ENCODE assay signal across 17 mouse cellular contexts in genomic region chr2:91025081-91025516, GRCm38 (mm10). TPM values are rescaled to one million over a fixed set of nuclear protein-coding genes. Genes with fewer than 3 reads are reported as not detected.
A peak's percentile ranks its signal among the peaks of the same experiment; 100 is the strongest.
DNase-seq lines count a peak whose midpoint lies in the region; ATAC-seq and TF ChIP-seq lines count a peak whose summit lies in the region.
"Had no signal": no experiment of that assay in that cellular context is flagged by ENCODE, and none has a peak within 500 bp of the region (broad histone marks: within the 10 kb centered on the region; RNA-seq: fewer than 3 reads in every experiment).

No protein-coding gene starts in this region.

- H3K4me1 ChIP-seq in liver, postnatal 0 days (ENCODE audit: insufficient read depth), result peaks cover 20% of the 10 kb centered on the region
- H3K4me1 ChIP-seq: hindbrain, embryonic 12.5 days had no signal

- WGBS in liver, postnatal 0 days (ENCODE audit: insufficient replicate concordance), result 96% methylated on average over 1 of the region's 1 CpGs

- peak overlapping the region; percentile 41 for H3K4me3 ChIP-seq in liver, postnatal 0 days (ENCODE audit: low read depth, low read length)
- H3K4me3 ChIP-seq: hindbrain, embryonic 12.5 days had no signal

- ATAC-seq in liver, postnatal 0 days, result no peak
- ATAC-seq: forebrain, embryonic 14.5 days; inflammation-experienced regulatory T-cells, adult 6 months had no signal

- intact Hi-C loops in gastrocnemius, postnatal 14 days (cut with DNase I; ENCODE audit: low total_unique reads), result no loop called here

- no peak for TF ChIP-seq EP300 in liver, postnatal 0 days (IDR thresholded peaks at IDR 0.05; ENCODE audit: low read depth)

- H3K4me2 ChIP-seq in liver, postnatal 0 days (ENCODE audit: low read depth, low read length), result peak overlapping the region; percentile 63
- H3K4me2 ChIP-seq: hindbrain, embryonic 12.5 days had no signal

- peak overlapping the region; percentile 34; the same call in 1 of the 2 replicates for H3K9ac ChIP-seq in liver, postnatal 0 days (replicated peaks)
- H3K9ac ChIP-seq: hindbrain, embryonic 12.5 days had no signal

- peak; percentile 31 for DNase-seq in layer of hippocampus, adult 11-12 months (ENCODE audit: low spot score)
- no peak for DNase-seq in layer of hippocampus, postnatal 25 days (ENCODE audit: extremely low spot score in 1 of 2, low spot score in 1 of 2)
- DNase-seq in brain, adult 2 months (ENCODE audit: low read depth, low spot score), result peak; percentile 78
- DNase-seq in layer of hippocampus, adult 9-11 months, result peak; percentile 60
- no peak for DNase-seq in liver, postnatal 0 days
- DNase-seq in Muller cell, postnatal 12 days (ENCODE audit: inconsistent ontology term), result no peak
- no peak for DNase-seq in gastrocnemius, postnatal 14 days
- DNase-seq: cerebellum, adult 9-10 months; gastrocnemius, postnatal 25 days; kidney, adult 8-10 months; kidney, postnatal 36 days; thymus, postnatal 4 days had no signal

- H3K27ac ChIP-seq in liver, postnatal 0 days (ENCODE audit: low read depth), result no peak overlapping the region
- H3K27ac ChIP-seq: hindbrain, embryonic 12.5 days had no signal

- TF ChIP-seq CTCF in liver, postnatal 0 days (IDR thresholded peaks at IDR 0.05; ENCODE audit: low read depth), result no peak

- H3K36me3 ChIP-seq in liver, postnatal 0 days (replicated peaks; ENCODE audit: insufficient read depth, low read length), result peaks cover 6% of the 10 kb centered on the region; the same call in 1 of the 2 replicates

- no peaks in the 10 kb centered on the region for H3K9me3 ChIP-seq in liver, postnatal 0 days (ENCODE audit: low read length)
- H3K9me3 ChIP-seq: hindbrain, embryonic 12.5 days had no signal

- no peaks in the 10 kb centered on the region for H3K27me3 ChIP-seq in liver, postnatal 0 days (ENCODE audit: insufficient read depth, low read length)
- H3K27me3 ChIP-seq: hindbrain, embryonic 12.5 days had no signal

RNA-seq across cellular contexts. Expression of gene Rapsn, which starts 10.3 kb away (rescaled TPM):
- total RNA-seq in layer of hippocampus, postnatal 25 days (2021), result under 1 TPM in 1 of 2 experiments, not detected in 1; 0.59 TPM
- polyA plus RNA-seq in liver, postnatal 0 days (2015; fragmentation: Nextera tagmentation; extraction: Ambion mirVana), result 1.6 and 1.8 TPM in 2 replicates
- 10 to 100 TPM; 22.4 to 23.0 TPM for total RNA-seq in gastrocnemius, postnatal 14 days (2021)
- total RNA-seq: liver, adult 2 months; megakaryocyte-erythroid progenitor cell, adult 5-6 weeks had no signal

RNA-seq across cellular contexts. Expression of gene Psmc3, which starts 28.7 kb away (rescaled TPM):
- 100 to 1,000 TPM; 232 to 234 TPM for total RNA-seq in layer of hippocampus, postnatal 25 days (2021)
- 109 and 112 TPM in 2 replicates for polyA plus RNA-seq in liver, postnatal 0 days (2015; fragmentation: Nextera tagmentation; extraction: Ambion mirVana)
- total RNA-seq in gastrocnemius, postnatal 14 days (2021), result 100 to 1,000 TPM; 279 to 288 TPM

RNA-seq across cellular contexts. Expression of gene Slc39a13, which starts 45.1 kb away (rescaled TPM):
- 10 to 100 TPM; 23.3 to 31.2 TPM for total RNA-seq in layer of hippocampus, postnatal 25 days (2021)
- 7.2 TPM in 2 replicates for polyA plus RNA-seq in liver, postnatal 0 days (2015; fragmentation: Nextera tagmentation; extraction: Ambion mirVana)
- 10 to 100 TPM; 21.7 to 25.9 TPM for total RNA-seq in gastrocnemius, postnatal 14 days (2021)

RNA-seq across cellular contexts. Expression of gene Spi1, which starts 57.1 kb away (rescaled TPM):
- total RNA-seq in layer of hippocampus, postnatal 25 days (2021), result 1 to 10 TPM; 3.6 to 3.8 TPM
- 31.7 and 35.5 TPM in 2 replicates for polyA plus RNA-seq in liver, postnatal 0 days (2015; fragmentation: Nextera tagmentation; extraction: Ambion mirVana)
- total RNA-seq in gastrocnemius, postnatal 14 days (2021), result 1 to 10 TPM; 1.5 to 2.1 TPM

Comparison
In these comparisons a context has a peak if more than half of its experiments do, and no peak if none do; other contexts are left out.
1. DNase-seq: peak in layer of hippocampus, adult 11-12 months (single experiment), brain, adult 2 months (single experiment) and layer of hippocampus, adult 9-11 months (single experiment); none in layer of hippocampus, postnatal 25 days (0 of 2), liver, postnatal 0 days (single experiment), Muller cell, postnatal 12 days (single experiment) and gastrocnemius, postnatal 14 days (single experiment).
2. RNA of gene Rapsn, which starts 10.3 kb away (total RNA-seq): 22.4 to 23.0 TPM in gastrocnemius, postnatal 14 days; 0.59 TPM in layer of hippocampus, postnatal 25 days; every median in the first group is over 10 times any median in the second.